Mouse (Mus musculus): ENCODE measurements around the gene Recql. TPM values are rescaled to one million over a fixed set of nuclear protein-coding genes. Genes with fewer than 3 reads are reported as not detected.

Recql gene
- polyA plus RNA-seq, 1 experiment from 2014 or later: 18.0 TPM

- Histone ChIP-seq H3K36me3 (ENCODE audit: control insufficient read depth, insufficient read depth, low read length) (no peaks in the 10 kb centered on the region), H3K27me3 (replicated peaks; ENCODE audit: control insufficient read depth, insufficient read depth, low read length) (no peaks in the 10 kb centered on the region), H3K4me3 (ENCODE audit: low read length) (no peak overlapping the region), H3K9me3 (ENCODE audit: control insufficient read depth, low read length) (peaks cover 2% of the 10 kb centered on the region; the same call in 1 of the 2 replicates), H3K9ac (ENCODE audit: low read depth, low read length) (no peak overlapping the region), H3K4me1 (ENCODE audit: control insufficient read depth, insufficient read depth, low read length) (no peaks in the 10 kb centered on the region), H3K27ac (ENCODE audit: low read length) (no peak overlapping the region), H3K4me2 (ENCODE audit: low read depth, low read length) (no peak overlapping the region)
- WGBS: 79% methylated on average over 5 of the region's 5 CpGs
- no peak for ATAC-seq
Measured at GRCm38 (mm10) chr6:142314285-142314684, 72.6 kb downstream of the Recql start.

GRCm38 (mm10) chr6:142305076-142305475, 81.8 kb downstream of the Recql start:
- Histone ChIP-seq H3K27me3 (replicated peaks; ENCODE audit: control insufficient read depth, insufficient read depth, low read length) (no peaks in the 10 kb centered on the region), H3K4me2 (ENCODE audit: low read depth, low read length) (no peak overlapping the region), H3K36me3 (ENCODE audit: control insufficient read depth, insufficient read depth, low read length) (no peaks in the 10 kb centered on the region), H3K4me1 (ENCODE audit: control insufficient read depth, insufficient read depth, low read length) (no peaks in the 10 kb centered on the region), H3K4me3 (ENCODE audit: low read length) (no peak overlapping the region), H3K27ac (ENCODE audit: low read length) (no peak overlapping the region), H3K9ac (ENCODE audit: low read depth, low read length) (no peak overlapping the region), H3K9me3 (ENCODE audit: control insufficient read depth, low read length) (peaks cover 2% of the 10 kb centered on the region; the same call in 1 of the 2 replicates)
- no peak for ATAC-seq

Other genes starting within 250 kb of the Recql start
- not detected in 2 replicates for gene Slco1a6, start 178.6 kb downstream of the Recql start, polyA plus RNA-seq (2015; fragmentation: Nextera tagmentation; extraction: Ambion mirVana)
- gene Iapp, start 88.7 kb downstream of the Recql start, polyA plus RNA-seq (2015; fragmentation: Nextera tagmentation; extraction: Ambion mirVana): 35.9 and 42.4 TPM in 2 replicates
- 0.06 TPM in 1 of 2 replicates, not detected in the other for gene Slco1a5, start 64.1 kb downstream of the Recql start, polyA plus RNA-seq (2015; fragmentation: Nextera tagmentation; extraction: Ambion mirVana)
- 13.2 and 13.4 TPM in 2 replicates for gene Pyroxd1, start 41.4 kb downstream of the Recql start, polyA plus RNA-seq (2015; fragmentation: Nextera tagmentation; extraction: Ambion mirVana)
- 55.9 and 59.3 TPM in 2 replicates for gene Golt1b, start 134 bp upstream of the Recql start, polyA plus RNA-seq (2015; fragmentation: Nextera tagmentation; extraction: Ambion mirVana)
- 0.18 and 0.40 TPM in 2 replicates for gene Spx, start 26.4 kb upstream of the Recql start, polyA plus RNA-seq (2015; fragmentation: Nextera tagmentation; extraction: Ambion mirVana)
- 0.69 and 1.7 TPM in 2 replicates for gene Gys2, start 86.0 kb upstream of the Recql start, polyA plus RNA-seq (2015; fragmentation: Nextera tagmentation; extraction: Ambion mirVana)
- 80.5 and 93.6 TPM in 2 replicates for gene Ldhb, start 120.9 kb upstream of the Recql start, polyA plus RNA-seq (2015; fragmentation: Nextera tagmentation; extraction: Ambion mirVana)
- 30.1 and 35.7 TPM in 2 replicates for gene Kcnj8, start 184.5 kb upstream of the Recql start, polyA plus RNA-seq (2015; fragmentation: Nextera tagmentation; extraction: Ambion mirVana)